Mouse (Mus musculus): ENCODE results near the gene Slc25a15.
A peak's percentile ranks its signal among the peaks of the same experiment; 100 is the strongest.

Gene Slc25a15

GRCm38 (mm10) chr8:22398142-22398951, at the start of gene Slc25a15:
Slc25a15 (minus strand) TSS chr8:22398597.
- DNase-seq: peak; percentile 89 to 92

- DNase-seq: no peak
These were observed 13.6 kb upstream of the Slc25a15 start for GRCm38 (mm10) chr8:22411971-22412370.

GRCm38 (mm10) chr8:22411282-22411702, 12.9 kb upstream of the Slc25a15 start, which contains the start of gene Mrps31:
Mrps31 (plus strand) TSS chr8:22411361.
- peak; percentile 81 to 82 for DNase-seq

GRCm38 (mm10) chr8:22410688-22411281, 12.4 kb upstream of the Slc25a15 start:
- DNase-seq: no peak

GRCm38 (mm10) chr8:22405733-22406132, 7.3 kb upstream of the Slc25a15 start:
- DNase-seq: no peak

- no peak for DNase-seq
These were observed 4.8 kb upstream of the Slc25a15 start for GRCm38 (mm10) chr8:22403235-22403634.

- DNase-seq: no peak
These were observed 2.2 kb upstream of the Slc25a15 start for GRCm38 (mm10) chr8:22400593-22400992.

- DNase-seq: no peak
These were observed 986 bp upstream of the Slc25a15 start for GRCm38 (mm10) chr8:22399285-22399880.

- no peak for DNase-seq
These were observed 621 bp downstream of the Slc25a15 start for GRCm38 (mm10) chr8:22397811-22398141.

GRCm38 (mm10) chr8:22395256-22395655, 3.1 kb downstream of the Slc25a15 start:
- DNase-seq: no peak

GRCm38 (mm10) chr8:22394471-22394870, 3.9 kb downstream of the Slc25a15 start:
- no peak for DNase-seq

GRCm38 (mm10) chr8:22390766-22391463, 7.5 kb downstream of the Slc25a15 start:
- DNase-seq: no peak

GRCm38 (mm10) chr8:22389874-22390273, 8.5 kb downstream of the Slc25a15 start:
- DNase-seq: no peak

- no peak for DNase-seq
These were observed 13.2 kb downstream of the Slc25a15 start for GRCm38 (mm10) chr8:22385158-22385557.

GRCm38 (mm10) chr8:22382824-22383595, 15.4 kb downstream of the Slc25a15 start:
- no peak for DNase-seq

- DNase-seq: no peak
These were observed 17.5 kb downstream of the Slc25a15 start for GRCm38 (mm10) chr8:22380934-22381333.

- DNase-seq: peak; percentile 46 to 54
These were observed 21.5 kb downstream of the Slc25a15 start for GRCm38 (mm10) chr8:22376903-22377302.

- DNase-seq: no peak
These were observed 22.1 kb downstream of the Slc25a15 start for GRCm38 (mm10) chr8:22376311-22376710.

- DNase-seq: no peak
These were observed 38.5 kb downstream of the Slc25a15 start for GRCm38 (mm10) chr8:22359882-22360281.

GRCm38 (mm10) chr8:22359359-22359758, 39.0 kb downstream of the Slc25a15 start:
- peak; percentile 3 to 14 for DNase-seq

- no peak for DNase-seq
These were observed 63.0 kb downstream of the Slc25a15 start for GRCm38 (mm10) chr8:22335426-22335825.

Data from B cell, adult 2 months (primary cell).